Mouse (Mus musculus): ENCODE measurements at regions not wholly inside any gene's neighbourhood (a gene's known extent, or its start where the extent isn't known, plus 50 kb on each side); places are given as distances from the start of the nearest gene placed in this dataset.

DNA sequence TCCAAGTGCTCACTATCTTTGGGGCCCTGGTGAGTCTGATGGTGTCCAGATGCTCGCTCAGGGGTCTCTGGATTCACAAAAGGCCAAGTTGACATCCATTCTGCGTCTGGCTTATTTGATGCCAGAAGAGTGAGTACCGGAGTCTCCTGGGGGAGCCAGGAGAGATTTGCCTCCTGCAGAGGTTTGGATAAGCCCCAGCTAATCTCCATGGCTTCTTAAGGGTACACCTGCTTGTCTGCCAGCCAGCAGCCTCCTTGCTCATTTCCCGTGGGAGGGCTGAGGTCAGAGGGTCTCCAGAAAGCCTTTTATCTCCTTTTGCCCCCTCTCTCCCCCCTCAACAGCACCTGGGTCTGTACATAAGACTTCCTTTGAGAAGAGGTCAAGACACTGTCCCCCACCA, 234.0 kb upstream of the Ubash3b start:
- no peak for DNase-seq (ENCODE audit: low spot score)

DNA sequence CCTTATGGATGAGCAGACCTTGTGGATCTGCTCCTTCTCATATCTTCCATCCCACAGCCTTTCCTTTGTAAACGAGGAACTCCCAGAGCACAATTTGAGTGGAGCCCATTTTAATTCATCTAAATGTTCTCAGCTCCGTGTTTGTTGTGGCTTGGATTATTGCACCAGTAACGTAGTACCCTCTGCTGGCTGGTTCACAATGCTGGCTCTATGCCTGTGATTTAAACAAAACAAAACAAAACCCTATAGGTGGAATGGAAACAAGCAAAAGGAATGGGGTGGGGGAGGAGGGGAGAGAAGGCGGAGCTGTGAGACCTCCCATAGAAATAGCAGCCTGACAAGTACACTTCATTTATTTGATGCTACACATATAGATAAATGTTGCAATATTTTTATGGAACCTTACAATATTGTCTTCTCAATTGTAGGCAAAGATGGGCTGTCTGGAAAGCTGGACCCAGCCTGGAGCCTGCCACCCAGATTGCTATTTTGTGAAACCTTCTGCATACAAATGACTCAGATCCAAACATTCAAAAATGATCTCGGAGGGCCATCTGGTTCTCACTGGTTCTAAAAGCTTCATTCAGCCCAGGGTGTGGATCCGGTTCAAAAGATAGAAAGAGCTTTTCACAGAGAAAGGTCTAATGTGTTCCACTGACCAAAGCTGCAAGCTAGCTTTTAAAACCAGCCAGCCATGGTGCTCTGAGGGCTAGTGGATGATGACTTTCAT, 230.3 kb upstream of the Ubash3b start:
- DNase-seq (ENCODE audit: low spot score), result peak; percentile 14

DNA sequence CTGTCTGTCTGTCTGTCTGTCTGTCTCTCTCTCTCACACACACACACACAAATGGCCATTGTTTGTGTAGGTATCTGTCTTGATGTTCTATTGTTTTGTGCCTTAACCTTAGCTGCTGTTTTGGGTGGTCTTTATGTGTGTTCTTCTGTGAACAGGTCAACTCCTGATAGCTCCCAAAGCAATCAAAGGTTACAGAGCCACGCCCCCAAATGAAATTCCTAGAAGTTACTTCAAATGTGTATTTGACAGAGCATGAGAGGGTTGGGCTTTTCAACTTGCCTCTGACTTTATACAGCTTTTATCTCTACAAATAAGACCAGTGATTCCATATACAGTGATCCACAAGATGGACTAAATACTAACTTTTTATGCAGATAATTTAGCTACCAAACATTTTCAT, 217.8 kb upstream of the Ubash3b start:
- DNase-seq (ENCODE audit: low spot score), result no peak

GRCm38 (mm10) chr9:41378627-41379231, 217.2 kb upstream of the Ubash3b start:
- no peak for DNase-seq (ENCODE audit: low spot score)

- no peak for DNase-seq (ENCODE audit: low spot score)
Measured at GRCm38 (mm10) chr9:41377701-41378626, 216.5 kb upstream of the Ubash3b start.

DNA sequence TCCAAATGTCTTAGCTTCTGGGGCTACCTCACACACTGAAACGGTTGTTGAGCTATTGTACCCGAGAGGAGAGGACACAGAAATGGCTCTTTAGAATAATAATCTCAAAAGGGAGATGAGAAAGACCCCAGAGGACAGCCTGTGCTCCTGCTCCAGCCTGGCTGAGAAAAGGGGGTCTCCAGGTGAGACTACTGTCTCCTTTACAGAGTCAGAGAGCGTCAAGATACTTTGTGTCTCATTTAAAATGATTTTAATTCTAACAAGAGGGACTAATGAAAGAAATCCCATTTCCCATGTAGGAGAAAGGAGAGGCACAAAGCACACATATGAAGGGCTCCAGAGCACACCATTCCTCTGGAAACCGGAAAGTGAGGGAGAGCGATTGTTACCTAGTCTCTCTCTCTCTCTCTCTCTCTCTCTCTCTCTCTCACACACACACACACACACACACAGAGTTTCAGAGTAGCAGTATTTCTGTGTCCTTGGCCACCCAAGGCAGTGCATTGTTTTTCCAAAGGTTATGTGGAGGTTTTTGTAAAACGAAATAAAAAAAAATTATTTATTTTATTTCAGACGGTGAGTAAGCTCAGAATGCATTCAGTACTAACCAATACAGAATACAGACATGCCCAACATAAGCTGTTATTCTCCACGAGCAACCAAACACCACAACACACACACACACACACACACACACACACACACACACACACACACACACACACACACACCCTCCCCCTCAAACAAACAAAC, 215.6 kb upstream of the Ubash3b start:
- no peak for DNase-seq (ENCODE audit: low spot score)

- DNase-seq (ENCODE audit: low spot score), result peak; percentile 34
Measured at GRCm38 (mm10) chr9:41375984-41376651, 214.6 kb upstream of the Ubash3b start.

- DNase-seq (ENCODE audit: low spot score), result no peak
Measured at GRCm38 (mm10) chr9:41374591-41375481, 213.3 kb upstream of the Ubash3b start.

- DNase-seq (ENCODE audit: low spot score), result no peak
Measured at GRCm38 (mm10) chr9:41366405-41366804, 204.9 kb upstream of the Ubash3b start.

- DNase-seq (ENCODE audit: low spot score), result no peak
Measured at GRCm38 (mm10) chr9:41365251-41365650, 203.8 kb upstream of the Ubash3b start.

- no peak for DNase-seq (ENCODE audit: low spot score)
Measured at GRCm38 (mm10) chr9:41364442-41365250, 203.1 kb upstream of the Ubash3b start.

GRCm38 (mm10) chr9:41360356-41360755, 198.9 kb upstream of the Ubash3b start:
- no peak for DNase-seq (ENCODE audit: low spot score)

GRCm38 (mm10) chr9:41359286-41359685, 197.8 kb upstream of the Ubash3b start:
- no peak for DNase-seq (ENCODE audit: low spot score)

DNA sequence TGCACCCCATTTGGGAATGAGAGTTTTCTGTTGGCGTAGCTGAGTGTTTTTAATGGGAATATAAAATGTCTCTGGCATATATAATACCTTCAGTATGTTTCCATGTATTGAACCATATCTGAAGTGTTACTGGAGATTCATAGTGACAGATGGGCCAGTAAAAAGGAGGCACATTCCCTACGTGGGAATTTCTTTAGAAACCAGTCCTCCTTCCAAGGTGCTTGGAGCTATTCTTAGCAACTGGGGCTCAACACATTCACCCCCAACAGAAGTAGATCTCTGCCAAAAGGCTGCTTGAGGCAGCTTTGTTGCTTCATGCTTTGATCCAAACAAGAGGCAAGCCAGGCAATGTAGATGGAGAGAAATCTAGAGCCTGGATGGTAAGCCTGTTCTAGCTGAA, 183.8 kb upstream of the Ubash3b start:
- no peak for DNase-seq (ENCODE audit: low spot score)

DNA sequence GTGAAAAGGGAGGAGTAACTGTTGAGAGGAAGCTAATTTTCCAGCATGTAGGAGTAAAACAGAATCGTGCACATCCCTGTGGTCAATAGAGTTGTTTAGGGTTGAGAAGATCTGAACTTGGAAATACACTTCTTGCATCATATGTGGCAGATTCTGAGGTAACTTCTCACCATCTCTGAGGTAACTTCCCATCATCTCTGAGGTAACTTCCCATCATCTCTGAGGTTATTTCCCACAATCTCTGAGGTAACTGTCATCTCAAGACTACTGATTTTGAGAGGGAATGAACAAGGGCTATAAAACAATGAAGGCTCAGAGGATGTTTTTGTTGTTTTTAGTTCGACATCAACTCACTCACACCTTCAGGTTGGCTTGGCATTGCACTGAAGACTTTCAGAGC, 175.9 kb upstream of the Ubash3b start:
- no peak for DNase-seq (ENCODE audit: low spot score)

GRCm38 (mm10) chr9:41336801-41337200, 175.3 kb upstream of the Ubash3b start:
- DNase-seq (ENCODE audit: low spot score), result no peak

DNA sequence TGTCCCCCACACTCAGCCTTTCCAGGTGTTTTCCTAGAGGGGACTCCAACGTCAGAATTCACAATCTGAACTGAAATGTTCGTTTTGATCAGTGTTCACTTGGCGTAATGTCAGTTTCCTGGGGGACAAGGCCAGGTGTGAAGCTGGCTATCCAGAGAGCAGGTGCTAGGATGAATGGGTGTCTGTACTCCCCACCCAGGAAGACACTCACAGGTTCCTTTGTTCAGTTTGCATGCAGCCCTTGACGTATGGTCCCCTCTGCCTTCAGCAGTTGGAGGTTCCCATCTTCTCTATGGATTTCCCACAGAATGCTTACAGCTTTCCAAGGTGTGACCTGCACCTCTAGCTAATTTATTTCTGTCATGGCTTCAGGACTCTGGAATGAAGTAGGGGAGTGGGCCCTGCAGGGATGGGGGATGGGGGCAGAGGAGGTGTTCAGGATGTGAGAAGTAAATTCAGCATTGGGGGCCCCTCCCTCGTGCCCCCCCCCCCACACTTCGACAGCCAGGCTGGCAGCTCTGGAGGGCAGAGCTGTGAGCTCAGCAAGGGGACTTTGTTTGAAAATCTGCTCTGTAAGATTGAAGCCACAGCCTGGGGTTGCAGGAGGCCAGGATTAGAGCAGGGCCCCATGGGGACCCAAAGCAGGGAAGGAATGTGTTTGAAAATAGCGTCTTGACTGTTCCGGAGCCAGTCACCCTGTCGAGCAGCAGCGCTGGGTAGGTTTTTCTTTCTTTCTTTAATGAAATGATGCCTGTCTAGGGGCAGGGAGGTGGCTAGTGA, 173.2 kb upstream of the Ubash3b start:
- no peak for DNase-seq (ENCODE audit: low spot score)

DNA sequence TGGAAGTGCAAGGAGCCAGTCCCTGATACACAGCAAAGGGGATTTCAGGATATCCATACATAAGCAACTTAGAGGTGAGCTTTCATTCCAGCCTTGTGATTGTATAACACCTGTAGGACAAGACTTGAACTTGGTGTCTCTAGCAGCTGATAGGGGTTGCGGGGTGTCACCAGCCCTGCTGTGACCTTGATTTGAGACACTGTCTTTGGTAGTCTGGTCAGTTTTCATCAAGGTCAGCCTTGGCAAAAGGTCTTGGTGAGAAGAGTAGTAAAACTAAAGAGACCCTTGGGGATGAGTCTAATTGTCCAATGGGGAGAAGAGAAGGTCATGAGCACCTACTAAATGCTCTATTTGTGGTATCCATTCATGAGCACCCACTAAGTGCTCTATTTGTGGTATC, 172.0 kb upstream of the Ubash3b start:
- DNase-seq (ENCODE audit: low spot score), result no peak

All from gastrocnemius, adult 18-20 months (tissue).